ENCODE assay signal across 8 mouse cellular contexts in the genomic region with DNA sequence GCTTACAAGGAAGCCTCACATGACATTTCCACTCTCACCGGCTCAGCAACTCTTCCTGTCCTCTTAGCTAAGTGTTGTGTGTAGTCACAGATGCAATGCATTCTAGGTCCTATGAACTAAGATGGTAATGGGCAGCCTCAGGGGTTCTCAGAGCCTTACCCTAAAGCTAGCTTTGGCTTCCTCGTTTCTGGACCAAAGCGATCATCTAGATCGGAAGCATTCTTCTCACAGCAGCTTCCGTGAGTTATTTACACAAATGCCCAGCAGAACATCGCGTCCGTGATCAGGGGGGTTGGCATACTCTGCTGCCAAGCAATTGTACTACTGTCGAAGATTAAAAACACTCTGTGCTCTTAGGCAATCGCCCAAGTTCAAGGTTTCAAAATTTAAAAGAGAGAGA. TPM values are rescaled to one million over a fixed set of nuclear protein-coding genes. Genes with fewer than 3 reads are reported as not detected.
DNase-seq lines count a peak whose midpoint lies in the region; ATAC-seq and TF ChIP-seq lines count a peak whose summit lies in the region.

No protein-coding gene starts in this region.

- TF ChIP-seq CTCF in liver, embryonic 14.5 days (IDR thresholded peaks at IDR 0.05; ENCODE audit: low read depth) = no peak

- peak overlapping the region; percentile 75 for H3K4me2 ChIP-seq in forebrain, embryonic 11.5 days (ENCODE audit: low read depth, low read length, severe bottlenecking)
- peak overlapping the region; percentile 82 for H3K4me2 ChIP-seq in hindbrain, embryonic 12.5 days (replicated peaks)
- peak overlapping the region; percentile 62 for H3K4me2 ChIP-seq in liver, embryonic 14.5 days (ENCODE audit: low read depth)
- peak overlapping the region; percentile 84 for H3K4me2 ChIP-seq in neural tube, embryonic 12.5 days (replicated peaks)

- H3K9ac ChIP-seq in forebrain, embryonic 11.5 days (ENCODE audit: low read length) = no peak overlapping the region
- H3K9ac ChIP-seq in hindbrain, embryonic 12.5 days = no peak overlapping the region
- H3K9ac ChIP-seq in liver, embryonic 14.5 days (replicated peaks) = peak overlapping the region; percentile 25; the same call in 1 of the 2 replicates
- H3K9ac ChIP-seq in neural tube, embryonic 12.5 days = peak overlapping the region; percentile 49; the same call in 1 of the 2 replicates

- no peak for ATAC-seq in forebrain, embryonic 11.5 days (replicated peaks; ENCODE audit: low FRiP score)
- ATAC-seq in hindbrain, embryonic 12.5 days (ENCODE audit: low FRiP score) = no peak
- ATAC-seq in liver, embryonic 14.5 days (ENCODE audit: insufficient read depth) = no peak
- no peak for ATAC-seq in neural tube, embryonic 12.5 days (ENCODE audit: low FRiP score, low read depth)

- H3K4me1 ChIP-seq in forebrain, embryonic 11.5 days (replicated peaks; ENCODE audit: control insufficient read depth, insufficient read depth, low read length) = no peaks in the 10 kb centered on the region
- H3K4me1 ChIP-seq in hindbrain, embryonic 12.5 days = 0 out of 2 replicates have a peak, but pooled peaks cover 3% of the 10 kb centered on the region
- peaks cover 0 to 5% of the 10 kb centered on the region in 2 experiments; a peak in 3 of 4 replicates for H3K4me1 ChIP-seq in liver, embryonic 14.5 days (replicated peaks; ENCODE audit: control insufficient read depth in 2 of 2, insufficient read depth in 2 of 2, low read length in 1 of 2)
- H3K4me1 ChIP-seq in neural tube, embryonic 12.5 days = no peaks in the 10 kb centered on the region

- H3K27me3 ChIP-seq in forebrain, embryonic 11.5 days (ENCODE audit: control insufficient read depth, insufficient read depth, low read length) = peaks cover 2% of the 10 kb centered on the region; the same call in 1 of the 2 replicates
- peaks cover 2% of the 10 kb centered on the region; the same call in 1 of the 2 replicates for H3K27me3 ChIP-seq in hindbrain, embryonic 12.5 days
- H3K27me3 ChIP-seq in liver, embryonic 14.5 days (ENCODE audit: control insufficient read depth, insufficient read depth, low read length) = no peaks in the 10 kb centered on the region
- no peaks in the 10 kb centered on the region for H3K27me3 ChIP-seq in neural tube, embryonic 12.5 days (replicated peaks)

- no peak for TF ChIP-seq EP300 in liver, embryonic 14.5 days (IDR thresholded peaks at IDR 0.05; ENCODE audit: low read depth)

- no peaks in the 10 kb centered on the region for H3K36me3 ChIP-seq in forebrain, embryonic 11.5 days (ENCODE audit: control insufficient read depth, insufficient read depth, low read length)
- H3K36me3 ChIP-seq in hindbrain, embryonic 12.5 days = no peaks in the 10 kb centered on the region
- H3K36me3 ChIP-seq in liver, embryonic 14.5 days (replicated peaks; ENCODE audit: control insufficient read depth, insufficient read depth, low read depth) = no peaks in the 10 kb centered on the region
- H3K36me3 ChIP-seq in neural tube, embryonic 12.5 days = no peaks in the 10 kb centered on the region

- peak overlapping the region; percentile 36 for H3K4me3 ChIP-seq in forebrain, embryonic 11.5 days (ENCODE audit: low read depth, low read length)
- peak overlapping the region; percentile 42 for H3K4me3 ChIP-seq in hindbrain, embryonic 12.5 days
- peak overlapping the region in 1 of 2 experiments; percentile 49; a peak in 2 of 4 replicates for H3K4me3 ChIP-seq in liver, embryonic 14.5 days (ENCODE audit: insufficient read depth in 1 of 2, low read depth in 2 of 2, low read length in 2 of 2)
- no peak overlapping the region; the same call in 1 of the 2 replicates for H3K4me3 ChIP-seq in neural tube, embryonic 12.5 days

- H3K9me3 ChIP-seq in forebrain, embryonic 11.5 days (ENCODE audit: control insufficient read depth, low read length) = no peaks in the 10 kb centered on the region
- H3K9me3 ChIP-seq in hindbrain, embryonic 12.5 days (replicated peaks) = no peaks in the 10 kb centered on the region
- H3K9me3 ChIP-seq in liver, embryonic 14.5 days (ENCODE audit: control insufficient read depth, low read length) = no peaks in the 10 kb centered on the region
- H3K9me3 ChIP-seq in neural tube, embryonic 12.5 days = no peaks in the 10 kb centered on the region

- H3K27ac ChIP-seq in forebrain, embryonic 11.5 days (ENCODE audit: low read depth, low read length) = no peak overlapping the region
- H3K27ac ChIP-seq in hindbrain, embryonic 12.5 days = no peak overlapping the region
- no peak overlapping the region for H3K27ac ChIP-seq in liver, embryonic 14.5 days
- H3K27ac ChIP-seq in neural tube, embryonic 12.5 days = no peak overlapping the region

- 39% methylated on average over 10 of the region's 10 CpGs for WGBS in forebrain, embryonic 11.5 days
- WGBS in hindbrain, embryonic 12.5 days = 33% methylated on average over 10 of the region's 10 CpGs
- WGBS in liver, embryonic 14.5 days (ENCODE audit: insufficient replicate concordance) = 4% methylated on average over 10 of the region's 10 CpGs
- WGBS in neural tube, embryonic 12.5 days = 33% methylated on average over 10 of the region's 10 CpGs

- peak; percentile 37 for DNase-seq in ovary, adult 18-20 months (ENCODE audit: low spot score)
- no peak for DNase-seq in ovary, postnatal 14 days (ENCODE audit: low spot score)
- DNase-seq in forebrain, embryonic 11.5 days (ENCODE audit: low spot score) = no peak
- DNase-seq in liver, embryonic 14.5 days (ENCODE audit: low read depth in 3 of 3, low spot score in 3 of 3) = no peak
- no peak for DNase-seq in layer of hippocampus, adult 9-10 months (ENCODE audit: low spot score)
- no peak for DNase-seq in spleen, postnatal 4 days (ENCODE audit: low spot score in 2 of 2)

RNA-seq across cellular contexts. Expression of a gene that starts 19.1 kb away (rescaled TPM):
- 14.1 and 18.4 TPM in 2 replicates for polyA plus RNA-seq in forebrain, embryonic 11.5 days (2014; fragmentation: Nextera tagmentation; extraction: Ambion mirVana)
- polyA plus RNA-seq in hindbrain, embryonic 12.5 days (2016; fragmentation: Nextera tagmentation; extraction: Ambion mirVana) = 19.5 and 20.4 TPM in 2 replicates
- polyA plus RNA-seq in liver, embryonic 14.5 days (2012; rRNA removed) = 4.6 and 5.2 TPM in 2 replicates
- polyA plus RNA-seq in liver, embryonic 14.5 days (2014; fragmentation: Nextera tagmentation; extraction: Ambion mirVana) = 2.6 and 3.5 TPM in 2 replicates
- 21.2 and 21.5 TPM in 2 replicates for polyA plus RNA-seq in neural tube, embryonic 12.5 days (2016; fragmentation: Nextera tagmentation; extraction: Ambion mirVana)

Comparison
In these comparisons a context has a peak if more than half of its experiments do, and no peak if none do; other contexts are left out.
1. H3K9ac ChIP-seq: peak in liver, embryonic 14.5 days (single experiment) and neural tube, embryonic 12.5 days (single experiment); none in forebrain, embryonic 11.5 days (single experiment) and hindbrain, embryonic 12.5 days (single experiment).
2. Peak in every context shown above with its lines, with median percentiles within 50 percentile points of each other: H3K4me2 ChIP-seq.